Mouse (Mus musculus) v-Abl transformed pro-B cells (cell line): ENCODE measurements around the gene Krt5.
"Not testable (repeated sequence)": the region's sequence is repeated elsewhere in the genome, so short reads cannot be mapped to it uniquely, and the experiment has no call there.

Experiments
- in situ Hi-C, 2 experiments: fragments of 400-800 bp; cut with MboI; formaldehyde crosslinking; loops; one replicate each; pipeline ENCODE4 v1.15.1; 2025; ENCODE audit not compliant: unreplicated experiment in 2 of 2

The Krt5 gene

DNA sequence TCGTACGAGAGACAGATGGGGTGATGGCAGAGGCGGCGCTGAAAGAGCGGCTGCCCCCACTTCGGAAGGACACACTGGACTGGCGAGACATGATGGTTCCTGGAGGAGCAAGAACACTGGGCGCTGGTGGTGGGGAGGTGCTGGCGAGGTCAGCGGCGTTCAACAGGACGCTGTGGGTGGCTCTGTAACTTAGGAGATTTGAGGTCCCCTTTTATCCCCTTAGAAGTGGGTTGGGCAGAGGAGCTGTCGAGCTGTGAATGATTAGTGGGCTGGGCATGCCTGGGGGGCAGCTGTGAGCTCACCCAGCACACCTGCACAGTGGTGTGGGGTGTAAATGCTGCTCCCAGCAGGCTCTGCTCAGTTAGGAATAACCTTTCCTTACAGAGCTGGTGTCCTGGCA, at the start of gene Krt5:
Gene Krt5 (minus strand): TSS at position 179 of the 400 bp plus-strand sequence.
- in situ Hi-C loops, result no loop called here

DNA sequence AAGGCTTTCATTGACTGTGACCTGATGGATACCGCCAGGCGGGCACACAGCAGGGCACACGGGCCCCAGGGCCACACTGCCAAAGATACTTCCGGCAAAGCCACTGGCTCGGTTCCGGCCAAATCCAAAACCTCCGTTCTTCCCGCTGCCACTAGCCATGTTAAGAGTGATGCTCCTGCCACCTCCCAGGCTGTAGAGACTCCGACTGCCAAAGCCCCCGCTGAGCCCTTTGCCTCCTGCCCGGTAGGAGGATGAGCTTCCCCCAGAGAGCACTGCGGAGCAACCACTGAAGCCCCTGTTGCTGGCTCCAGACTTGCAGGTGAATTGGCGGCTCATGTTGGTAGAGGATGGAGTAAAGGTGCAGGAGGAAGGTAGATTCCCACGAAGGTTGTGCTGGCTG, 30.0 kb upstream of the Krt5 start, which contains the start of gene Krt71:
Gene Krt71 (minus strand): TSS at position 399 of the 400 bp plus-strand sequence.
- in situ Hi-C loops, result no loop called here

DNA sequence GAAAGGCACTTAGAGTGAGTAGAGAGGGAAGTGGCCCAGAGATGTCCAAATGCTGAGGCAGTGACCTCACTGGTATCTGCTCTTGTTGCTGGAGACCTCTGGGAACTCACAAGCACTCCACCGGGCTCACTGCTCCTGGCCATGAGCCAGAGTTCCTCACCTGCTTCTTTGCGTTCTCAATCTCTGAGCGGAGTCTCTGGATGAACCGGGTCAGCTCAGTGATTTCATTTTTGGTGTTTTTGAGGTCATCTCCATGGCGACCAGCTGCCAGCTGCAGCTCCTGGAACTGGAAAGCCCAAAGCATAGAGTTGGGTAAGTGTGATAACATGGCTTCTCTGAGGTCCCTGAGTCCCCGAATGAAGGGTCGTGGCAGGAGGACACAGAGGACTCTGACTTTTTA, 25.1 kb upstream of the Krt5 start:
- in situ Hi-C loops, result no loop called here

DNA sequence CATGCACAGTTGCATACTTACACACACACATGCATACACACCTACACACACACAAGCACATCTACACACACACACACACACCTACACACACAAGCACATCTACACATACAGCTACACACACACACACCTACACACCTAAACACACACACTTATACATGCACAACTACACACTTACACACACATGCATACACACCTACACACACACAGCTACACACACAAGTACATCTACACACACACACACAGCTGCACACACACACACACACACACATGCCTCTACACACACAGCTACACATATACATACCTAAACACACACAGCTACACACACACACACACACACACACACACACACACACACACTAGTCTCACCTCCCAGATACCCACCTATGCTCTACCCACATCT, 18.0 kb upstream of the Krt5 start:
- in situ Hi-C loops, result no loop called here

DNA sequence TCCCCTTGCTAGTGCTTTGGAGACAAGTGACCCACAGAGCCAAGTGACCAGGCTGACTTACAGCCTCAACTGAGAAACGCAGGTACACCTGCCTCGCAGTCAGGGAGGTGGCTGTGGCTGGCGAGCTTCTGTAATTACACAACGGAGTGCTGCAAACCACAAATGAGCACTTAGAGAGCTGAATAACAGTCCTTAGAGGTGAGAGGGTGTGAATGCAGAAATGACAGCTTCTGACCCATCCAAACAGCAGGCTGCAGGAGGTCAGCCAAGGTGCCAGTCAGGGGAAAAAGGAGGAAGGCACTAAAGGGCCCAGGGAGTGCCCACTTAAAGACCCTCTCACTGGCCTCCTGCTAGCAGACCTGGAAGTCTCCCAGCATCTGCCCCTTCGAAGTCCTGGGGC, 12.0 kb upstream of the Krt5 start:
- in situ Hi-C loops, result no loop called here

DNA sequence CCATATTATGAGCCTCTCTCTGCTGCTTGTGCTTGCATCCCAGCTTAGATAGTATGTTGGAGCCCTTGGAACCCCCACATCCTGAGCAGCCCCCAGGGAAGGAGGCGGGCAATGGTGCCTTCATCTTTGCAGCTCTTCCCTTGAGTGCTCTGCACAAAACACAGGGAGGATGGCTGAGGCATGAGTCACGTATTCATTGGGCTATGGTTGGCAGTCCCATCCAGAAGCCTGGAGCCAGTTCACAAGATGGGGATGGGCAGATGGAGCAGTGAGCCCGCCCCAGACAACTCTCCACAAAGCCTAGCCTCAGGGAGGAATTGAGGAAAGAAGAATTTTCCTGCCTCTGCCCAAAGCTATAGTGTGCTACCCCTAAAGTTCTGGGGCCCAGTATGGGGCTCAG, 3.1 kb upstream of the Krt5 start:
- in situ Hi-C loops, result no loop called here

DNA sequence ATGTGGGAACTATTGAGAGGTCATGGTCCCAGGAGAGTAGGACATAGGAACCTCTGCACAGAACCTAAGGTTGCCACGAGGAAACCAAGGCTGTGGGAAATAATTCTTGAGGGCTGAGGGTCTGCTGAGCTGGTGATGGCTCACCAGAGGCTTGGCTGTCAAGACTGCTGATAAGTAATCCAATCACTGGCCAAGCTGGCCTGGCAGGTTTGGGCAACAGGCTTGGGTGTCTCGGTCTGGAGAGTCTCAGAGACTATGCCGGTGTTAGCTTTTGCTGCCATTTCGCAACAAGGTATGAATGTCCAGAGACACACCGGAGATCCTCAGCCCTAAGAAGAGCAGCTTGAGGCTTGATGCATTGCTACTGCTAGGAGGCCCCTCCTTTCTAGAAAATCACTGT, 1.7 kb upstream of the Krt5 start:
- in situ Hi-C loops, result no loop called here

DNA sequence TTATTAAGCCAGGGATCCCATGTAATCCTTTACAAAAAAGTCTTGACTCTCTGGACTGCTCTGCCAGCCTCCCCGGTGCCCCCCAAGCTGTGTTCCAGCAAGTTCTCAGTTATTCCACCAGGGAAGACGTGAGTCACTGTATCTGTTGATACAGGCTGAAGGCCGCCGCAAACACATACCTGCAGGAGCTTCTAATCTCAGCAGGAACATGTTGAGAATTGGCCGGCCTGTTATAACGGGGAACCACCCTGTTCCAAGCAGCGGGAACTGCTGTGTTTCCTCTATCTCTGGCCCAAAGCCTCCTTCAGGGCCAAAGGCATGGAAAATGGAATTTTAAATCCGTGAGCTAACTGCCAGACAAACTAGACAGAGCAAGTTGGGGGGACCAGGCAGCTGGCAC, 1.0 kb upstream of the Krt5 start:
- in situ Hi-C loops, result no loop called here

DNA sequence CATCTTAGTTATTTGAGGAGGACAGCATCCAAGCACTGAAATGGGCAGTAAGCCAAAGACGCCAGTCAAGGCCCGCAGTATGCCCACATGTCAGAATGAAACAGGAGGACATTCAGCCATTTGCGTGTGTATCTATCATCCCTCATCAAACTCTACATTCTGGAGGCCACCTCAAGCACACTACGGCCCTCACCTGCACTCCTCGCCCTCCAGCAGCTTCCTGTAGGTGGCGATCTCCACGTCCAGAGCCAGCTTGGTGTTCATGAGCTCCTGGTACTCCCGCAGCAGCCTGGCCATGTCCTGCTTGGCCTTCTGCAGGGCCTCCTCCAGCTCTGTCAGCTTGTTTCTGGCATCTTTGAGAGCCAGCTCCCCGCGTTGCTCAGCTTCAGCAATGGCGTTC, 4.0 kb downstream of the Krt5 start:
- in situ Hi-C loops, result no loop called here

DNA sequence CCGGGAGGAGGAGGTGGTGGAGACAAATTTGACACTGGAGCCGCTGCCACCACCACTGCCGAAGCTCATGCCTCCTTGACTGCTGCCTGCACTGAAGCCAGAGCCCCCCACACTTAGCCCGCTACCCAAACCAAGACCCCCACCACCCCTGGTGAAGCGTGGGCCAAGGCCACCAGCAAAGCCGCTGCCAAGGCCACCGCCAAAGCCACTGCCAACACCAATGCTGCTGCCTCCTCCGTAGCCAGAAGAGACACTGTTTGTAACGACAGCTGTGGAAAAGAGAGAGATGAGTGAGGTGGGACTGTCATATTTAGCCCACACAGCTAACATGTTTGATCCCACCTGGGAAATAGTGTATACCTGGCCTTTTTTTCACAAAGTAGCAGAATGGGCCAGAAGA, 5.2 kb downstream of the Krt5 start:
- in situ Hi-C loops, result no loop called here

DNA sequence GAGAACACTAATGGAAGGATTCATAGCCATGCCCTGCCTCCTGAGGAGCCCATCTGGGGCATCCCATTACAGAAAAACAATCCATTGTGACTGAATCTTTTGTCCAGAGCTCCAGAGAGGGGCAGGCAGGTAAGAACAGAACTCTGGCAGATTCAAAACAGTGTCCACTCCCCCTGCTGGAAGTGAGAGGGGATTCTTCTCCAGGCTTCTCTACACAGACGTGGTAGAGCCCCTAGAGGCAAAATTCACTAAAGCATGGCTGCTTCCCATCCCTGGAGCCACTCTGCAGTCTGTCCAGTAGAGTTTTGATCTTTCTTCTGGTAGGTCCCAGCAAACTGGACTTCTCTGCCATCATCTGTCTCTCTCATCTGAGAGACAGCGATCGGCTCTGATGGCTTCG, 8.6 kb downstream of the Krt5 start:
- in situ Hi-C loops, result no loop called here

DNA sequence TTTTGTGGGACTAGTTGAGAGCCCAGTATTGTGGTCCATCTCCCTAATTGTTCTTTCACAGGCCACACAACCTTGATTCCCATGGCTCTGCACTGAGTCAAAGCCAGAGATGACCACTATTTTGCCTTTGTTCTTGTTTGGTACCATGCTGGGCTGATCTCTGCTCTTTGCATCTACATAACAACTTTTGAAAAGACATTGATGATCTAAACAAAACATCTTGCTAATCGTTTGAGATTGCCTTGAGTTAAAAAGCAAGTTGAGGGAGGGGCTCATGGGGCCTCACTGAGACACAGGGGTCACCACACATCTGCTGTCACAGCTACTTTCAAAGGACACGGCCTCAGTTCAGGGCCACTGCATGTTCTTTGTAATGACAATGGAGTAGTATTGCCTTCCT, 10.3 kb downstream of the Krt5 start:
- in situ Hi-C loops, result no loop called here

DNA sequence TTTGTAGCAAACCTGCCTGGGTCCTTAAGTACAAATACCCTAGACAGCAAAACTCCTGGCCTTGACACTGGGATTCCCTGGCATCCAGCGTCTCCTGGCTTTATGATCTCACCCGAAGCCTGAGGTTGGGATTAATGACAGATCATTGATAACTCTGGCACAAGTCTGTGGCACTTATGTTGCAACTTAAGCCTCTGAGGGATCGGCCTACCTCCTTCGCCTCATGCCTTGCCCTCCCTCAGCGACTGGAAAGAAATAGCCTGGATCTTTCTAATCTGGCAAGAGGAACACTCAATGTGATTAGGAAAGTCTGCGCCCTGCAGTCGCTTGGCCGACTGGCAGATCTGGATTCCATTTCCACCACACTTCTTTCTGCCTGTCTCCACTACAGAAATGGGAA, 12.8 kb downstream of the Krt5 start:
- in situ Hi-C loops, result no loop called here

DNA sequence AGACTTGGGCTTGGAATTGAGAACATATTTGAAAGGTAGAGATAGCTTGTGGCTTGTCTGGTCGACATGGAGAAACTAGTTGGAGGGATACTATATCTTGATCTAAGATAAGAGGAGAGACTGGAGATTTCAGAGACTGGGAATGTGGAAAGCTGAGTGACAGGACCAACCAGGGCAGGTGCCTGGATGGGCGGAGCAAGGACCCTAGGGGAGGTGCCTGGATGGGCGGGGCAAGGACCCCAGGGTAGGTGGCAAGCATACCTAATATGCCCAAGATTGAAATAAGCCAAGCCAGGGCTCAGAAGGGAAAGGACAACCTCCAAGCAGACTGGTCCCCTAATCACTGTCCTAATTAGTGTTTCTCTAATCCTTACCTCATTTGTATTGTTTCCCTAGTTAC, 13.5 kb downstream of the Krt5 start:
- in situ Hi-C loops, result no loop called here

DNA sequence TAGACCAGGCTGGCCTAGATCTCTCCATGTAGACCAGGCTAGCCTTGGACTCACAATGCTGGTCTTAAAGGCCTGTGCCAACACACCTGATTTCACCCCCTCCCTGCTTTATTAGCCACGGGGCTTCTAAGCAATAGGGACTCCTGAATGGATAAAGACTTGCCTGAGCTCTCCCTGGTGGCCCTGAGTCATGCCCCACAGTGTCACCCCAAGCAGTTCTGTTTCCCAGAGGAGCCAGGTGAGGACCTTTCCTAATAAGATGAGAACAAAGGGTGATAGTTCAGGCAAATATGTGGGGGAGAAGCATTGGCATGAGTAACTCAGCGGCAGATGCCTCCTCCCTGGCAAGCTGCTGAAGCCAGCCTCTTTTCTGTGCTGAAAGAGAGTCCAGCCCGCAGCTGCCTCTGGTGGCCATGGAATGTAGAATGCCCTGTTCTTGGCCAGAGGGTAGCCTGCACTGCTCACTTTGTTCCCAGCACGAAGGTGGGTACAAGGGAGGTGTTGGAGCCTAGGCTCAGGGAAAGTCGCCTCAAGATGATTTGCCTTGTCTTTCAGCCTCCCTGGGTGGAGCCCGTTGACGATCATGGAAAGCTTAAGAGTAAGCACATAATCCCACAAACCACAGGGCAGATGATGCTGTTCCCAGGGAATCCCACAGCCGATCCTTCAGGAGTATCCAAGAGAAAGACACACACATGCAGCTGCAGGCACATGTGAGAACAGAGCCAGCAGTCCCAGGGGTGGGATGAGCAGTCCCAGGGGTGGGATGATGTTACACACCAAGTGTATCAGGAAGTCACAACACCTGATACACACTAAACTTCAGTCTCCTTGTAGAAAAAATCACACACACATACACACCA, 15.1 kb downstream of the Krt5 start:
- in situ Hi-C loops, result no loop called here

DNA sequence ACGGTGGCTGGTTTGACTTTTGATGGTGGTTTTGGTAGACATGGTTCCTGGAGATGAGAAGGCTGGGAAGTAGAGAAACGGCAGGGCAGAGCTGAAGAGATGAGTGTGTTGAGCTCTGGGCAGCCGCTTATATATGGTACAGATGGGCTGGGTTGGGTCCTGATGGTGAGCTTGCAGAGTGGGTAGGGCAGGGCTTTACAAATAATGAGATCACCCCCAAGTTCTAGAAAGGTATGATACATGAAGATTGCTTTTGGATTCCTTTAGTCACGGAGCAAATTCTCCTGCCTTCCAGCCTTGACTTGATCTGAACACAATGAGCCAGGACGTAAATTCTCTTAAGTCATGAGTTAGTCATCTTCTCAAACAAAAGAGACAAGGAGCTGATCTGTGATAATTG, 18.5 kb downstream of the Krt5 start, which contains the start of gene Krt6a:
Gene Krt6a (minus strand): TSS at position 101 of the 400 bp plus-strand sequence.
- in situ Hi-C loops, result no loop called here

DNA sequence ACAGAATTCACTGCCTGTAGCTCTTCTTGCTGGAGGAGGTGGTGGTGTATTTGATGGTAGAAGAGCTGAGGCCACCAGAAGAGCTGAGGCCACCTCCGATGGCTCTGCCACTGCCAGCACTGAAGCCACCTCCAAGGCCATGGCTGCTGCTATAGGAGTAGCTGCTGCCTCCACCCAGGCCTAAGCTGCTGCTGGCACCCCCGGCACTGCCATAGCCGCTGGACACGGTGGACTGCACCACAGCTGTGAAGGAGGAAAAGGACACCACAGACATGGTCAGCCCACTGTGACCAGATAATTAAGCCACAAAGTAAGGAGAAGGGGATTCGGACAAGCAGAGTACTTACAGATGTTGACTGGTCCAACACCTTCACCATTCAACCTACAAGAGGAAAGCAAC, 22.2 kb downstream of the Krt5 start:
- in situ Hi-C loops, result not testable (repeated sequence)

DNA sequence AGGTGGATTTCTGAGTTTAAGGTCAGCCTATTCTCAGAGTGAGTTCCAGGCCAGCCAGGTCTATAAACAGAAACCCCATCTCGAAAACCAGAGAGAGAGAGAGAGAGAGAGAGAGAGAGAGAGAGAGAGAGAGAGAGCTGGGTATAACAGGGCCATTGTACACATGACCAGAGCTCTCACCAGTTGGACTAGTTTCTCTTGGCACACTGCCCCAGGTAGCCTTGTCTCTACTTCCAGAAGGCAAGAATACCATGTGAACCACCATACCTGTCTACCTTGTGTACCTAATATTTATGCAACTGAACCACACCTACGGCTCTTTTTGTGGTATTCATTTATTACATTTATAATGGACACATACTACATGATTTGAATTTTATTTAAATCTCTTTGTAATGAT, 24.5 kb downstream of the Krt5 start:
- in situ Hi-C loops, result no loop called here

DNA sequence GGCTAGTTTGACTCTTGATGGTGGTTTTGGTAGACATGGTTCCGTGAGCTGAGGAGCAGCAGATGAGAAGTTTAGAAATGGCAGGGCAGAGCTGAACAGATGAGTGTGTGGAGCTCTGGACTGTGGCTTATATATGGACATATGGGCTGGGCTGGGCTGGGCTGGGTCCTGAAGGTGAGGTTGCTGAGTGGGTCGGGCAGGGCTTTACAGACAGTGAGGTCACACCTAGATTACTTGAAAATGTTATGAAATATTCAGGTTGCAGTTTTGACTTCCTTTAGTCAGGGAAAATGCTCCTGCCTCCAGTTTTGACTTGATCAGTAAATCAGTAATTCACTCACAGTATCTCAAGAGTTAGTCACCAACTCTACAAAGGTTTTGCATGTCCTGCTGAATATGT, 32.5 kb downstream of the Krt5 start, which contains the start of gene Krt6b:
Gene Krt6b (minus strand): TSS at position 101 of the 400 bp plus-strand sequence.
- in situ Hi-C loops, result no loop called here

DNA sequence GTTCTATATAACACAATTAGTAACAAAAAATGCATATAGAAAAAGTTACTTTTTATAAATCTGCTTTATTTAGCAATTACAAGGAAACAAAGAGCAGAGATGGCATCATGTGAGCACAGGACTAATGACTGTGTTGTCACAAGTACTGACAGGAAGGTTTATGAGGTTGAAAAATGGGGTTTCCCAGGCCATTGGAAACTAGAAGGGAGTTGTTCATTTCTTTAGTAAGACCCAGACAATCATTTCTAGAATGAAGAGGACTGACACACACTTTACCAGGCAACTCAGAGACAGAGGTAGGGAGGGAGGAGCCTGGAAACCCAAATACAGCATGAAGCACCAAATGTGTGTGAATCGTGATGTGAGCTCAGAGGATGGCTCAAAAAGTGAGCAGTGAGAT, 36.7 kb downstream of the Krt5 start:
- in situ Hi-C loops, result no loop called here
